Mouse (Mus musculus) cerebellum, postnatal 36 days (tissue): ENCODE data around the gene Wdr24.

Source experiments
- DNase-seq, 2 experiments: peaks; one replicate each; pipeline ENCODE4 v3.0.0; 2021 to 2022; ENCODE audit warnings: mixed read lengths in 2 of 2

Wdr24 gene

GRCm38 (mm10) chr17:25832436-25833290 is 9.2 kb downstream of the Wdr24 start:
- peak; percentile 98 to 99 for DNase-seq

GRCm38 (mm10) chr17:25833291-25833663 is 9.8 kb downstream of the Wdr24 start, which contains the start of gene Stub1:
Stub1 (minus strand) TSS chr17:25833404.
- DNase-seq: peak; percentile 84

GRCm38 (mm10) chr17:25833961-25834594 is 10.7 kb downstream of the Wdr24 start:
- DNase-seq: no peak

DNA sequence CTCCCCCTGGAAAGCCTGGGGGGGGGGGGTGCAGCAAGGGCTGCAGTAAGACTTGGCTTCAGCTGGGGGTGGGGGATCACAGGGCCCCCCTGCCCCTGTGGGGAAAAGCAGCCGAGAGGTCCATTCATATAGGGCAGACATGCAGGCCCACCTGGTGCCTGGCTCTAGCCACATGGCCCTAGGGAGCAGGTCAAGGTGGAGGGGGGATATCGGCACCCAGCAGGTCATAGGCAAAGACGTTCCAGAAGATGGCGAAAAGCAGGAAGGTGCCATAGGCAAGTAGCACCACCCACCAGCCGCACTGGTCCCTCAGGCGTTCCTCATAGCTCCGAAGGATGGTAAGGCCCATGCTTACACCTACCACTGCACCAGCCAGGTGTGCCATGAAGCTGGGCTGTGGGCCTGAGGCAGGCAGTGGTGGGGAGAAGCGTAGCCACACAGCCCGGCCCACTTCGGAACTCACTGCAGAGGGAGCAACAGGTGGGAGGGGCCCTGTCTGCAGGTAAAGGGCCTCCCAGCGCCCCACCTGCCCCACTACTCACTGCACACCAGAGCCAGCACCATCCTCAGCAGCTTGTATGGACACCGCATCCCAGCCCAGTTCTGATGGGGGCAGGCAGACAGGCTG is 11.3 kb downstream of the Wdr24 start:
- DNase-seq: no peak

DNA sequence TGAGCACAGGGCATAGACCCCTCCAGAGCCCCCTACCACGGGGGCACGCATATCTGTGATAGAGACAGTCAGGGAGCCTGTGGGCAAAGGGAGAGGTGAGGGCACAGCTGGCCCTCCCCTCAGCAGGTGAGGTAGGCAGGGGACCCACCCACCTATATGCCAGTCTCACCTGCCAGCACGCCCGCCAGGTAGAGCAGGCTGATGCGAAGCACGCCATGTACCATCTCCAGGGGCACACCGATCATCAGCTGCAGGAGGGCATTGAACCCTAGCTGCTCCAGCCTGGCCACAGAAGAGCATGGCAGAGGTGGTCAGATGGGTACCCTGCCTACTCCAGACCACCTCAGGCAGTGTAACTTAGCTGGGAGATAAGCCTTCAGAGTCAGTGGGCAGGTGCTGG is 11.9 kb downstream of the Wdr24 start:
- DNase-seq: no peak

- DNase-seq: no peak
Observed at GRCm38 (mm10) chr17:25835816-25836215, 12.4 kb downstream of the Wdr24 start.

DNA sequence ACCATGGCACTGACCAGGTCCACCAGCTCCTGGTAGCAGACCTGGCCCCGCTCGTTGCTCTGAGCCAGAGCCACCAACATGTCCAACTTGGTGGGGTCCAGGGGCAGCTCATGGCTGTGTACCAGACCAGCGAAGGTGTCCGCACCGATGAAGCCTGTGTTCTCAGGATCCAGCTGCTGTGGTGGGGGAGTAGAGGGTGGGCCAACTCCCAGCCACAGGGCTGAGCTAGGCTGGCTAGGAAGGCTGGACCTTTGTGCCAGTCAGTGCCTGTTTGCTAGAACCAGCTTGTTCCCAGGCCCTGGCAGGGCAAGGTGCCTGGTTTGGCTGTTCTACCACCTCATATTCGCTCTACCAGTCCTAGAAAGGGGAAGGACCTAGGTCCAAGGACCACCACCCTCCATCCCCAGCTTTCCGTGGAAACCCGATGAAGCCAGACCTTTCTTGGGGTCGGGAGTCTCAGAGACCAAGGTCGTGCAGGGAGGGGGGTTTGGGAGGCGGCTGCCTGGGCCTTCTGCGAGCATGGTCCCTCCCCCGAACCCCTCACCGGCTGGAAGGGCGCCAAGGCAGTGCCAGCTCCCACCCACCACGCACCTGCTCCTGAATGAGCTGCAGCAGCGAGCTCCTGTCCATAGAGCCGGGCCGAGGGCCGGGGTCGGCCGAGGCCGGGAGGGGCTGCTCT is 13.1 kb downstream of the Wdr24 start:
- peak; percentile 43 to 44 for DNase-seq

GRCm38 (mm10) chr17:25837076-25837410 is 13.6 kb downstream of the Wdr24 start, which contains the start of gene Rhbdl1:
Rhbdl1 (minus strand) TSS chr17:25837295.
- DNase-seq: peak; percentile 84 to 89

DNA sequence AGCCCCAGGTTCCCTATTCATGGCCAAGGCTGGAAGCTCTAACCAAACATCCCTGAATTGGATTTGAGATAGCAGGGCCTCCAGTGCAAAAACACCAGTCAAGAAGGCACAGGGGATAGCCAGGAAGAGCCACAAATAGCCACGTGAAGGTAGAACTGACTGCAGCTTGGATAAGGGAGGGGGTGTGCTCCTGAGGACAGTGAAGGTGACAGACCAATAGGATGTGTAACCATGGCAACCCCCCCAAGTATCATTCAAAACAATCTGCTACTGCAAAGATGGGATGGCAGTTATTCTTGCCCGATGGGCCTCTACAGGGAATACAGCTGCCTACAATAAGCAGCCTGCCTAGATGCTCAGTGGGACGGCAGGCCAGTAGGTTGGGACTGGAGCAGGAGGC is 14.1 kb downstream of the Wdr24 start:
- DNase-seq: no peak

DNA sequence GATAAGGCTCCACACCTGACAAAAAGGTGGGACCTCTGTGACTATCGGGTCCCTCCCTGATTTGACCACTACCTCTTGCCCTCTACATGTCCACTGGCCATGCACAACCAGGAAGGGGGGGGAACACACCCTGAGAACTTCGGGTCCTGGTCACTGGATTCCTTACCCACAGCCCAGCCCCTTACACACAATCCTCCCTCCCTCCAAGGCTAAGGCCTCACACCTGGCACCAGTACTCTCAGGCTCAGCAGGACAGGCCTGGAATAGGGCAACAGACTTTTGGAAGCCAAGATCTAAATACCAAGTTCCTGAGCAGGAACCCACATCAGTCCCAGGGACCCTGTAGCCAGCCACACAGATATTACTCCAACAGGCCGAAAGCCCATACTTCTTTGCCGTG is 15.5 kb downstream of the Wdr24 start:
- DNase-seq: no peak

DNA sequence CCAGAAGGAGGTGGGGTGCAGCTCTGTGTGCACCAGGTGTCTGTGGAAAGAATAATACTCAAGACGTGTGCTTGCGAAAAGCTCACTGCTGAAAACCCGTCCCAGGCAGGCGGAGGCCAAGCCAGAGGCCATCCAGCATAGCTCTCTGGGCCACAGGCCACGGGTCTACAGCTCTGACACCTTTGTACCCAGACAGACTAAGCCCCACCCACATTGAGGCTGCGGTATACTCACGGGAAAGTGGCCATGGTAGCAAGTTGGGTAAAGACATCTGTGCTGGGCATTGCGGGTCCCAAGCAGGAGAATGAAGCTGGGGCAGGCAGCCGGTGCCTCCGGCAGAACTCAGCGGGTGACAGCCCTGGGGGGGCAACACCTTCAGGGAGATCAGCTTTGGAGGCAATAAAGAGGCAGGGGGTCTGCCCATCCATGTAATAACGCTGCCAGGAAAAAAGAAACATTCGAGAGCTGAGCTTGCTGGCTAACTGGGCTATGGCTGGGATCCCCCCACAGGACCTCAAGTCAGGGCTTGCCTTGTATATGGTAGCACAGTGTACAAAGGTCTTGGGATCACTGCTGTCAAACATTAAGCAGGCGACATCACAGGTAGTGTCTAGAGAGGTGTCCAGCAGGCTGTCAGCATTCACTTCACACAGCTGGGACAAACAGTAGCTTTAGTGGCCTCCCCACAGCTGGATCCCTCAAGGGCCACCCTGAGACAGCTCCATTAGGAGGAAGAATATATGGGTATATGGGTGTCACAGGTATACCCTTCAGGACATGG is 16.2 kb downstream of the Wdr24 start:
- no peak for DNase-seq

- DNase-seq: no peak
Observed at GRCm38 (mm10) chr17:25840519-25840918, 17.1 kb downstream of the Wdr24 start.

DNA sequence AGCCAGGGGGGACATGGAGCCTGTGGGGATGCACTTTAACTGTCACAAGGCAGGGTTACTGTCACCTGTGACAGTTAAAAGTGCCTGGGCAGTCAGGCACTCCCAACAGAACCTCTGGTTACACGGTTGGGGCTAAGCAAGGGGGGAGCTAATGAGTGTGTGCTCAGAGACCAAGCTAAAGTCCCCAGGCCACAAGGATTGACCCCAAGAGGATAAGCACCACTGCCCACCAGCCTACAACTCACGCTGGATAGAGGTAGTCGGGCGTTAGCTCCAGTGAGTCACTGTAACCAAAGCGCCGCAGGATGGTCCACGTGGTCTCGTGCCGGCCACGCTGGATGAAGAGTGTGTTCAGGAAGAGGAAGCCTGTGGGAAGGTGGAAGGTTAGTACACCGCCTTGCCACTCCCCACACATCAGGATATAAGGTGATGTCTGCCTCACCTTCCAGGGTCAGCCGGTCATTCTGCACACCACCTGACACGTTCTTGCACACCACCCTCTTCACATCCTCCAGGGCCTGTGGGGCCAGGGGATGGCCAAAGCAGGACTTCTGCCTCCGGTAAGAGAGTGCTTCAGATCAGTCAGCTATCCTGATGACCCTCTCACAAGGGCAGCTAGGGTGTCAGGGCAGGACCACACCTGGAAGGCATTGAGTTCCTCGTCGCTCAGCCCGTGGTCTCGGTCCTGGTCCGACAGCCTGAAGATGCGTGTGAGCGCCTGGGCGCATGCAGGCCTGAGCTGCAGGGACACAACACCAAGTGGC is 17.9 kb downstream of the Wdr24 start, which contains the start of gene Gm20683:
Gene Gm20683 (minus strand): TSS at position 647 of the 764 bp plus-strand sequence.
- DNase-seq: no peak

DNA sequence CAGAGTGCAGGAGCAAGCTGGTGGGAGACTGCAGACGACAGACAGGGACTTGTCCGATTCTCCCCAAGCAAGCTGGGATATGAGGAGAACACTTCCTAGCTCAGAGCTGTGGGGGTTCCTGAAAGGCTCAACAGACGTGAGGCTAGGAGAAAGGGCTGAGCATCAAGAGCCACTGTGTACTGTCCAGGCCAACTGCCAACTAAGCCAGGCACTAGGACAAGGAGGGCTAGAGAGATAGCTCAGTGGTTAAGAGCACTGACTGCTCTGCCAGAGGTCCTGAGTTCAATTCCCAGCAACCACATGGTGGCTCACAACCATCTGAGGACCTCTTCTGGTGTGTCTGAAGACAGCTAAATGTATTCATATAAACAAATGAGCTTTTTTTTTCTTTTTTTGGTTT is 19.1 kb downstream of the Wdr24 start:
- DNase-seq: no peak

- no peak for DNase-seq
Observed at GRCm38 (mm10) chr17:25843122-25843521, 19.7 kb downstream of the Wdr24 start.

DNA sequence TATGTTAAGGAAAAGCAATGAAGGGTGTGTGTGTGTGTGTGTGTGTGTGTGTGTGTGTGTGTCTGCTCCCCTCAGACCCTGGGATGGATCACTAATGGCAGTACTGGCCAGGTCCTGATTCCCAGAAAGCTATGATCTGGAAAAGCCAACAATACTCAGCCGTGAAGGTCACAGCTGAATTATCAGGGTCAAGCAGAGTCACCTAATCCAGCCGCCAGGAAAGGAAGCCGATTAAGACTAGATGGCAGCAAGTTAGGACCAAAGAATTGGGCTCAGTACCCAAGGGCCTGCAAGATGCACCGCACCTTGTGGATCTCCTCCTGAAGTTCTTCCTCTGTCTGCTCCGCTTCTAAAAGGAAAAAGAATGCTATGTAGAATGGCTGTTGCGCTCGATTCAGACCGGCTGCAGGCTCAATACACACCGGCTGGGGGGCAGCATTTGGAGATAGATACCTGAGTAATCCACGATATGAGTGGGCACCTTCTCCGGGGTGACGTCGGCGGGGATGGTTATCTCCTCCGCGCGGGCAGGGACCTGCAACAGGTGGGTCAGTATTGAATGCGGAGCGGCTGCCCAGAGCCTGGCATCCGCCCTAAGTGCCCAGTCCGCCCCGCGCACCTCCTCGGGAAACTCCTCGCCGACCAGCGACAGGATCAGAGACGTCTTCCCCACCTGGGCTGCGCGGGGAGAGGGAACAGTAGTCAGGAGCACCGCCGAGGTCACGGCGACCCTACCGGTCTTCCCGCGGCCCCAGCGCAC is 20.4 kb downstream of the Wdr24 start:
- DNase-seq: peak in 1 of 2 experiments; percentile 55

DNA sequence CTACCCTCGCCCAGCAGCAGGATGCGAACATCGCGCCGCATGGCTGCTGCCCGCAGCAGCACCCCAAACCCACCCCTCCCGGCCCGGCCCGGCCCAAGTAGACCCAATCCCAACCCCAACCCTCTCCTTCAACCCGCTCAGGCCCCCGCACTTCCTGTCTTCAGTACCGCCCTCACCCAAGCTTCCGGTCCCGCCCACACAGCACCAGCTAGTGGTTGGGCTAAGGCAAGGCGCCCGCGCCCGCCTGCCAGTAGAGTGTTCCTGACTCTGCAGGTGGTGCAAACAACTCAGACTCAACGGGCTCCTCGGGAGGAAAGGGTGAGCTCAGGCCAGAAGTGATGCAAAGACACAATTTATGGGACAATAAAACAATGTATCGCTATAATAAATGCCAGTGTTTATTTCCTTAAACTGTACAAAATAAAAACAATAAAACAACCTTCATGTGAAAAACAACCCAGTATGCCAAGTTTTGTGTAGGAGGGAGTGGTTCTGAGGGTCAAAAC is 21.0 kb downstream of the Wdr24 start, which contains the start of gene Rhot2:
Gene Rhot2 (minus strand): TSS at position 456 of the 506 bp plus-strand sequence.
- peak; percentile 92 to 94 for DNase-seq

- DNase-seq: no peak
Observed at GRCm38 (mm10) chr17:25860229-25860628, 36.8 kb downstream of the Wdr24 start.

DNA sequence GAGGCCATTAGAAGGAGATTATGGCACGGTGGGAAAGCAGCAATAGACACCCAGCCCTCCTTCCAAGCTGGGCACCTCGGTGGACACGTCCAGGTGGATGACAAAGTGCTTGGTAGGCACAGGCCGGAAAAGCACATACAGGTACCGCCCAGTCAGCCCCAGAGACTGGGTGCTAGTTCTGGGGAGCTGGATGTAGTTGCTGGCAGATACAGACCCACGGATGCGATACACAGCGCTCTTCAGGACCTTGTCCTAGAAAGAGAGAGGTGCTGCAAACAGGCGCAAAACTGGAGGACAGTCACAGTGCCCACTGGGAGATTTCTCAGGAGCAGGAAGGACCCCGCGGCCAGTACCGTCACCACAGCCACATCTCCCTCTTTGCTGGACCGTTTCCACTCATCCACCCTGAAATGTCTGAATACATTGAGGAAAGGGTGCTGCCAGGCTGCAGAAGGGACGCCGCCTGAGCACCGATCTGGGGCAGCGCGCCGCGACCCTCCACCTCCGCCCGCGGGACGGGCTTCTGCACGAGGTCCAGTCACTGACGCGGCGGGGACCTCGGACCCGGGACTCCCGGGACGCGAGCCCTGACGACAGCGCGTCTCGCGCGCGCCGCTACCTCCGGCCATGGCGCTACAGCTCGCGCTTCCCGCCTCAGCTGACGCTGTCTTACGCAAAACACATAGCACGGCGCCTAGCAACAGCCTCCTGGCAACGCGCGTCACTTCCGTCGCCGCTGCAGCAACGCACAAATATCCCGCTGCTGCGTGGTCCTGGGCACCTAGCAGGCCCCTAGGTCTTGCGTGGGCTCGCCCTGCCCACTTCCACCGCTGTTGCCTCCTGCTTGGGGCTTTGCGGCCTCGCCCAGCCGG is 37.6 kb downstream of the Wdr24 start, which contains the start of gene Wdr90:
Gene Wdr90 (minus strand): TSS at position 670 of the 872 bp plus-strand sequence.
- DNase-seq: peak; percentile 88 to 89
